Mouse (Mus musculus) forebrain, embryonic 14.5 days (tissue): ENCODE results near the gene Smyd2. TPM values are rescaled to one million over a fixed set of nuclear protein-coding genes. Genes with fewer than 3 reads are reported as not detected.
A peak's percentile ranks its signal among the peaks of the same experiment; 100 is the strongest.

ENCODE experiments used
- ATAC-seq: fragments of 200-750 bp; cut with Nextera tagmentation; 2 replicates; pipeline ENCODE4 v1.8.0; 2017; ENCODE audit warnings: mild to moderate bottlenecking, moderate library complexity
- DNase-seq: peaks from one replicate; pipeline ENCODE4 v3.0.0-alpha.2; 2015; ENCODE audit warnings: low spot score
- H3K27ac ChIP-seq: fragments of 300-500 bp; sonication (generic); 2 replicates; pipeline ENCODE4 v1.5.1; 2014; ENCODE audit warnings: low read depth, mild to moderate bottlenecking, control low read depth, low read length, moderate library complexity
- H3K27me3 ChIP-seq: fragments of 300-500 bp; sonication (generic); replicated peaks from 2 replicates; pipeline ENCODE4 v1.6.1; 2014; ENCODE audit warnings: low read length, control low read depth, mixed read lengths; ENCODE audit not compliant: control insufficient read depth, insufficient read depth
- H3K36me3 ChIP-seq: fragments of 300-500 bp; sonication (generic); 2 replicates; pipeline ENCODE4 v1.6.1; 2014; ENCODE audit warnings: low read length, control low read depth; ENCODE audit not compliant: control insufficient read depth, insufficient read depth
- H3K4me1 ChIP-seq: fragments of 300-500 bp; sonication (generic); 2 replicates; pipeline ENCODE4 v1.6.1; 2014; ENCODE audit warnings: antibody characterized with exemption, low read length, control low read depth; ENCODE audit not compliant: control insufficient read depth, insufficient read depth
- H3K4me2 ChIP-seq: fragments of 300-500 bp; sonication (generic); 2 replicates; pipeline ENCODE4 v1.6.1; 2014; ENCODE audit warnings: mild to moderate bottlenecking, control low read depth, low read length
- H3K4me3 ChIP-seq: fragments of 300-500 bp; sonication (generic); 2 replicates; pipeline ENCODE4 v1.5.1; 2014; ENCODE audit warnings: low read depth, low read length, control low read depth
- H3K9ac ChIP-seq: fragments of 300-500 bp; sonication (generic); 2 replicates; pipeline ENCODE4 v1.6.1; 2014; ENCODE audit warnings: mild to moderate bottlenecking, low read length, control low read depth, moderate library complexity
- H3K9me3 ChIP-seq: fragments of 300-500 bp; sonication (generic); replicated peaks from 2 replicates; pipeline ENCODE4 v1.6.1; 2016; ENCODE audit warnings: low read length, control low read depth, mixed read lengths; ENCODE audit not compliant: control insufficient read depth
- WGBS: fragments of 180-500 bp; shearing (Covaris S2); extraction: QIAGEN DNeasy Blood & Tissue Kit; methylation state at CpG from one replicate; pipeline ENCODE4 v1.1.7; 2014; 5-methylcytosine and 5-hydroxymethylcytosine counted together
- polyA plus RNA-seq: library from polyadenylated mRNA; unstranded; fragments of >200 nt; fragmentation: Nextera tagmentation; extraction: Ambion mirVana; gene quantifications from 2 replicates; pipeline ENCODE4 v1.2.1, GENCODE M21; 2014

Smyd2 gene
- polyA plus RNA-seq, 1 experiment from 2014 or later, result 63.9 TPM

DNA sequence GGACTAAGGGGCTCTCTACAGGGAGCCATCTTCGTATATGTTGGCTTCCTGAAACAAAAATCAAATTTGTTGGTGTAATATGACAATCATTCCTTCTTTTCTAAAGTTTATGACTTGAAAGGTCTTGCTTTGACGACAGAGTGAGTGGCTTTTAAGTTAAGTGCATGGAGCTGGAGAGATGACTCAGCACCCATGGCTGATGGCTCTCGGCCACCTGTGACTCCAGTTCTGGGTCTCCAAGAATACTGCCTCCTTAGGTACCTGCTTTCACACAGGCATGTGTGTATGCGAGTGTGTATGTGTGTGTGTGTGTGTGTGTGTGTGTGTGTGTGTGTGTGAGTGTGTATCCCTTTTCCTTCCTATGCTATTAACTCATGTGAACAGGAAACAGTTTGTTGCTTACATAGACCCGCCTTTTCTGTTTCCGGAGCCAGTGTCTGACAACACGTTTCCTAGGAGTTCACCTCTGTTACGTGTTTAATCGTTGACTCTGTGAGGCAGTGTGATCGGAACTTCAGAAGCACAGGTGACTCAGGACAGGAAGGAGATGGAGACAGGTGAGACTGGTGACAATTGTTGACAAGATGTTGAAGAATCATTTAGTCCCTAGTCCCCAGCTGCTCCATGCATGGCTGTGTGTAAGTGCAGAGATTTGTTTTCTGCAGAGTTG is 14.4 kb upstream of the Smyd2 start:
- 87% methylated on average over 10 of the region's 10 CpGs for WGBS
- H3K4me2 ChIP-seq, result no peak overlapping the region

DNA sequence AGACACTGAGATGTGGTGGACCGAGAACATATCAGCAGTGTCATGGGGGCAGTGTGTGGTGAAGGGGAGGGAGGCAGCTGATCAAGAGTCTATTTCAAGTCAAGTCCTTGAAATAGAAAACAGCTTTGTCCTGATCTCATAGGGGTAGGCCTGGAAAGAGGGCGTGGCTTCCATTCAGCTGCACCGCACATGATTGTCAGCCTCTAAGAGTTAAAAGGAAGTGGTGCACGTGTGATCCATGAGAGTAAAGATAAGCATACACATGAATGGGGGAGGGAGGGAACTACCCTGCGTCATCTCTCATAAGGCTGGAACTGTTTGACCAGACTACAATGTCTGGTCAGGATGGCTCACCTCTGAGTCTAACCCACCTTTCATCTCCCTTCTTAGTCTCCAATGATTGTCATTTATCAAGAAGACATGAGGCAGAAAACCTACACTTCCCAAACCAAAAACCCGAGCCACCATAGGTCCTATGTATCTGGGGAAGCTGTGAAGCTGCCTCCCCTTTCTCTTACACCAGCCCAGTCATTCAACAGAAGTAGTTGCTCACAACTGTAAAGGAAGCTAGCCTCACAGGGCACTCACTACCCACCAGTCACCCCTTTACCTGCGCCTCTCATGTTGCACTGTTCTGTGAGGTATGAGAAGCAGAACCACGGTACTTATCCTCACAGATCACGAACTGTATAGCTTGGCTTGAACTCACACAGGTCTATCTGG is 11.5 kb upstream of the Smyd2 start:
- no peaks in the 10 kb centered on the region for H3K36me3 ChIP-seq
- H3K27me3 ChIP-seq, result no peaks in the 10 kb centered on the region
- H3K4me3 ChIP-seq, result no peak overlapping the region
- no peaks in the 10 kb centered on the region; the same call in 1 of the 2 replicates for H3K4me1 ChIP-seq
- no peak for DNase-seq
- no peak overlapping the region for H3K4me2 ChIP-seq
- 74% methylated on average over 9 of the region's 9 CpGs for WGBS
- H3K9me3 ChIP-seq, result no peaks in the 10 kb centered on the region
- no peak for ATAC-seq
- no peak overlapping the region for H3K27ac ChIP-seq
- no peak overlapping the region for H3K9ac ChIP-seq

More for the DNA sequence above, 14.4 kb upstream of the Smyd2 start:
- no peaks in the 10 kb centered on the region; the same call in 1 of the 2 replicates for H3K4me1 ChIP-seq
- no peak overlapping the region for H3K9ac ChIP-seq
- H3K4me3 ChIP-seq, result no peak overlapping the region
- no peak overlapping the region for H3K27ac ChIP-seq
- no peak for DNase-seq
- no peaks in the 10 kb centered on the region for H3K36me3 ChIP-seq
- no peak for ATAC-seq
- no peaks in the 10 kb centered on the region for H3K27me3 ChIP-seq
- no peaks in the 10 kb centered on the region for H3K9me3 ChIP-seq

DNA sequence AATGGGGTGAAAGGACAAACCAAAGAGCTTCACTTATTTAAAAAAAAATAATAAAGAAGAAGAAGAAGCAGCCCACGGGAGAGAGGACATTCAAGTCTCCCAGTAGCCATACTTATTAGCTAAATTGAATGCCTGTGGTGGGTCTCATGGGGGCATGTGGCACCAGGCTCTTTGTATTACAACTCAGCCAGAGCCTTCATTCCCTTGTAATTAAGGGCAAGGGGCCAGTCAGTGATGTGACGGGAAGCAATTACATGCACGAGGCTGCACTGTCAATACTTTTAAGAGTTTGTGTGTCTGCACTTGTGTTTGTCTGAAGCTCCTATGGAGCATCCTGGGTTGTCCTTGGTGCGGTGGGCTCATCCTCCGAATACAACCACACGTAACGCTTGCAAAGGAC is 10.8 kb upstream of the Smyd2 start:
- no peak for ATAC-seq
- WGBS, result 56% methylated on average over 7 of the region's 7 CpGs

DNA sequence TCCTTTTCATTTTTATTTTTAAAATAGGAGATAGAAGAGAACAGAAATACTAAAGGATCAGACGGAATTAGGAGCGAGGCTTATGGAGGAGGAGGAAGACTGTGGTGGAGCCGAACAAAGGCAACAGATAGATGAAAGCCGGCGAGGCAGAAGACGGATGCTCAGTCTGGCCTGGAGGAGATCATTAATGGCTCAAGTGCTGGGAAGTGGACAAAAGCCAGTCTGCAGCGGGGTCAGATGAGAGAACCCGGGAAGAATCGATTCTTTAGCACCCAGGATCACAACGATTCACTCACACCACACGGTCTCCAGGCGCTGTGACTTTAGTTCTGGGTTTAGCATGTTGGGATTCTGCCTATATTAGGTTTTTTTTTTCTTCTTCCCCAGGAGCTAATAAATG is 10.0 kb upstream of the Smyd2 start:
- H3K36me3 ChIP-seq, result no peaks in the 10 kb centered on the region
- H3K9me3 ChIP-seq, result no peaks in the 10 kb centered on the region
- H3K4me2 ChIP-seq, result no peak overlapping the region
- no peaks in the 10 kb centered on the region for H3K27me3 ChIP-seq
- no peak overlapping the region for H3K27ac ChIP-seq
- ATAC-seq (peak; percentile 29; the same call in 1 of the 2 replicates), DNase-seq (peak; percentile 33)
- no peak overlapping the region for H3K4me3 ChIP-seq
- no peaks in the 10 kb centered on the region; the same call in 1 of the 2 replicates for H3K4me1 ChIP-seq
- 29% methylated on average over 12 of the region's 12 CpGs for WGBS
- H3K9ac ChIP-seq, result no peak overlapping the region

More for the DNA sequence above, 10.8 kb upstream of the Smyd2 start:
- no peak for DNase-seq
- Histone ChIP-seq H3K4me1 (no peaks in the 10 kb centered on the region; the same call in 1 of the 2 replicates), H3K36me3 (no peaks in the 10 kb centered on the region), H3K4me3 (no peak overlapping the region), H3K4me2 (no peak overlapping the region), H3K27me3 (no peaks in the 10 kb centered on the region), H3K9me3 (no peaks in the 10 kb centered on the region), H3K27ac (no peak overlapping the region), H3K9ac (no peak overlapping the region)

DNA sequence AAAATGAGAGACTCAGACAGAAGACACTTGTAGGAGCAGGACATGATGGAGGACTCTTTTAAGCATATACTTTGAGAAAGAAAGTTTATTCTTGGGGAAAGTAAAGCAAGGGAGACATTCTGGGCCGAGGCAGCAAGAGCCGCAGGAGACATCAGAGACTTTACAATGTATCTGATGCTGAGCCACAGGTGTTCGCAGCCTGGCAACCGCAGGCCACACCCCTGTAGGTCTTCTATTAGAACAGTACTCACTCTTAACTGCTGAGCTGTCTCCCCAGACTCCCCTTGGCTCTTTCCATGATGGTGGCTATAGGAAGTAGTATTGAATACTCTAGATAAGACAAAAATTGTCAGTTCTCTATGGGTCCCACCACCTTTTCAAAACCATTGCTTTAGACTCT is 7.7 kb upstream of the Smyd2 start:
- no peak overlapping the region for H3K9ac ChIP-seq
- no peak overlapping the region for H3K4me3 ChIP-seq
- ATAC-seq (no peak), DNase-seq (no peak)
- no peaks in the 10 kb centered on the region for H3K36me3 ChIP-seq
- H3K9me3 ChIP-seq, result no peaks in the 10 kb centered on the region
- H3K4me1 ChIP-seq, result no peaks in the 10 kb centered on the region; the same call in 1 of the 2 replicates
- no peak overlapping the region for H3K4me2 ChIP-seq
- H3K27me3 ChIP-seq, result no peaks in the 10 kb centered on the region
- 61% methylated on average over 4 of the region's 4 CpGs for WGBS
- H3K27ac ChIP-seq, result no peak overlapping the region

DNA sequence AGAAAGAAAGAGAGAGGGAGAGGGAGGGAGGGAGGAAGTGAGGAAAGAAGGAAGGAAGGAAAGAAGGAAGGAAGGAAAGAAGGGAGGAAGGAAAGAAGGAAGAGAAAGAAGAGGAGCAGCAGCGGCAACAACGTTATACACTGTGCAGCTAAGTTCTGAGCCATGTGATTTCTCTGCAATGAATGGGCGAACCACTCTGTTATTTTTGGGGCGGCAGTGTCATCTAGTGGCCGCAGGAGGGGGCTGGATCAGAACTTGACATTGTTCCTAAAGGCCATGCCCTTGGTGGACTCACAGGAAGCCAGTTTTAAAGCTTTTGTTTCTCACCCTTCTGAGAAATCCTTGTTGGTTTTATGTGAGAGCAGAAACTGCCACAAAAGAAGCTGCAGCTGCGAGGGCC is 5.5 kb upstream of the Smyd2 start:
- Histone ChIP-seq H3K4me1 (no peaks in the 10 kb centered on the region; the same call in 1 of the 2 replicates), H3K4me3 (no peak overlapping the region), H3K36me3 (no peaks in the 10 kb centered on the region), H3K4me2 (no peak overlapping the region), H3K27me3 (peaks cover 5% of the 10 kb centered on the region; the same call in 1 of the 2 replicates), H3K9me3 (no peaks in the 10 kb centered on the region), H3K27ac (no peak overlapping the region), H3K9ac (no peak overlapping the region)
- WGBS, result 4% methylated on average over 6 of the region's 6 CpGs
- ATAC-seq (peak; percentile 76), DNase-seq (peak; percentile 74)

DNA sequence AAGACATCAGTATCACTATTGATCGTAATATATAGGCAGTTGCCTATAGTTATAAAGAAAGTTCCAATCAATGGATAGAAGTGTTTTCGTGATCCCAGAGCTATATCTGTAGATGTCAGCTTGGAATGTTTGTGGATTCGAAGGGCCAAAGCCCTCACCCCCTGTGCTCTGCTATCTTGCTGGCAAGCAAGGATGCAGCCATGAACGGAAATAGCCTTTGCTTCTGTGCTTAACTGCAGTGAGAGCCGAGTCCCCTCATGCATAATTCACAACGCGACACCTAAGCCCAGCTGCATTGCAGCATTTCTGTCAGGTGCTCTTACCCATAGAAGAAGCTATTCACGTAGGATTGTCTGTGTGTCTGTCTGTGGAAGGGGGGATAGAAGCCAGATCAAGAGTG is 4.1 kb upstream of the Smyd2 start:
- Histone ChIP-seq H3K4me1 (peaks cover under 1% of the 10 kb centered on the region; the same call in 1 of the 2 replicates), H3K4me3 (no peak overlapping the region), H3K9me3 (no peaks in the 10 kb centered on the region), H3K4me2 (no peak overlapping the region), H3K9ac (no peak overlapping the region), H3K27ac (no peak overlapping the region), H3K27me3 (peaks cover 5% of the 10 kb centered on the region; the same call in 1 of the 2 replicates), H3K36me3 (no peaks in the 10 kb centered on the region)
- no peak for ATAC-seq
- no peak for DNase-seq
- WGBS, result 67% methylated on average over 8 of the region's 8 CpGs

DNA sequence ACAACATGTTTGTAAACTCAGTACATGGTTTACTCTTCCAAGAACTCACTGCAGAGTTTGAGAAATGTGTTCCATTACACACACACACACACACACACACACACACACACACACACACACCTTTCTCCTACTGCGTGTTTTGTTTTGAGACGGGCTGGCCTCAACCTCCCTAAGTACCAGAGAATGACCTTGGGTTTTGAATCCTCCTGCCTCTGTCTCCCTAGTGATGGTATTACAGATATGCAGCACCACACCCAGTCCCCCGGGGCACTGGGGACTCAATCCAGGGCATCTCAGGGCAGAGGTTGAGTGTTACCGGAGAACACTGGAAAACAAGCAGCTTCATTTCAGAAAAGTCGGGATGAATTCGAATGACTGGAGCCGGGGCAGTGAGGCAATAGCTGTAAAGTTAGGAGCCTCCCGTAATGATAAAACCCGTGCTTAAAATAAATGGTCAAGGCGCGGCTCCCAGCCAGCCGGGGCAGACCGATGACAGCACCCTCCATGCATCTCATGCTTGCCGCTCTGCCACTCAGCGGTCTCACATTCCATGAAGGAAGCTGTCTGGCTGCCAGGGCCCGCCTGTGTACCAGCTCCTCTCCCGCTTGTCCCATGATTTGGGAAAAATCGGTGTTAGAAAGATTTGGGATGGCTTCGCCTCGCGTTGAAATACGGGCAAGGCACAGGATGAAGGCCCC is 1.9 kb upstream of the Smyd2 start:
- H3K4me2 ChIP-seq, result no peak overlapping the region
- peaks cover 5% of the 10 kb centered on the region; the same call in 1 of the 2 replicates for H3K27me3 ChIP-seq

More for the DNA sequence above, 1.9 kb upstream of the Smyd2 start:
- H3K27ac ChIP-seq, result no peak overlapping the region
- no peak overlapping the region for H3K9ac ChIP-seq
- WGBS, result 83% methylated on average over 22 of the region's 22 CpGs
- peaks cover 4% of the 10 kb centered on the region; the same call in 1 of the 2 replicates for H3K4me1 ChIP-seq
- no peaks in the 10 kb centered on the region for H3K36me3 ChIP-seq
- no peak overlapping the region for H3K4me3 ChIP-seq
- ATAC-seq (no peak), DNase-seq (no peak)
- H3K9me3 ChIP-seq, result no peaks in the 10 kb centered on the region
